Mouse (Mus musculus) liver, adult 2 months (tissue): Measurements from ENCODE around the gene Hmg20b. TPM values are rescaled to one million over a fixed set of nuclear protein-coding genes. Genes with fewer than 3 reads are reported as not detected.
A peak's percentile ranks its signal among the peaks of the same experiment; 100 is the strongest.

ENCODE experiments used
- DNase-seq: peaks from one replicate; pipeline ENCODE4 v3.0.0-alpha.2; 2011; ENCODE audit warnings: low read depth, low spot score; ENCODE audit errors: extremely low read depth
- H3K27ac ChIP-seq: fragments of 200-500 bp; replicated peaks from 2 replicates; pipeline ENCODE4 v1.5.1; 2012; ENCODE audit warnings: low read depth, mild to moderate bottlenecking, control low read depth, inconsistent platforms, low read length; ENCODE audit not compliant: insufficient read depth
- H3K27me3 ChIP-seq: fragments of 200-500 bp; 2 replicates; pipeline ENCODE4 v1.6.1; 2012; ENCODE audit warnings: mild to moderate bottlenecking, moderate library complexity, low read length, inconsistent platforms; ENCODE audit not compliant: control insufficient read depth, insufficient read depth
- H3K36me3 ChIP-seq: fragments of 200-500 bp; 2 replicates; pipeline ENCODE4 v1.6.1; 2012; ENCODE audit warnings: low read length, inconsistent platforms; ENCODE audit not compliant: control insufficient read depth, insufficient read depth
- H3K4me1 ChIP-seq: fragments of 200-500 bp; 2 replicates; pipeline ENCODE4 v1.6.1; 2011; ENCODE audit warnings: low read length; ENCODE audit not compliant: control insufficient read depth, insufficient read depth
- H3K4me3 ChIP-seq: fragments of 200-500 bp; 2 replicates; pipeline ENCODE4 v1.5.1; 2011; ENCODE audit warnings: low read depth, mild to moderate bottlenecking, control low read depth, low read length, moderate library complexity; ENCODE audit not compliant: insufficient read depth
- H3K79me2 ChIP-seq: fragments of 200-500 bp; 2 replicates; pipeline ENCODE4 v1.6.1; 2012; ENCODE audit warnings: inconsistent platforms, mild to moderate bottlenecking, low read length, moderate library complexity; ENCODE audit not compliant: control insufficient read depth, insufficient read depth
- H3K9ac ChIP-seq: fragments of 200-500 bp; 2 replicates; pipeline ENCODE4 v1.6.1; 2012; ENCODE audit warnings: low read depth, mild to moderate bottlenecking, control low read depth, inconsistent platforms, low read length
- CTCF ChIP-seq: fragments of 200-500 bp; IDR thresholded peaks from 2 replicates; pipeline ENCODE4 v1.5.1; 2011; ENCODE audit warnings: low read depth, low read length, control low read depth
- POLR2A ChIP-seq: fragments of 200-500 bp; IDR thresholded peaks from 2 replicates; pipeline ENCODE4 v1.6.1; 2011; ENCODE audit warnings: low read length, control low read depth; ENCODE audit not compliant: insufficient read depth; ENCODE audit errors: extremely low read depth
- WGBS: fragments of 180-500 bp; shearing (Covaris S2); methylation state at CpG from one replicate; pipeline ENCODE4 v1.1.7; 2018; 5-methylcytosine and 5-hydroxymethylcytosine counted together
- polyA plus RNA-seq: library from polyadenylated mRNA; depleted of rRNA; stranded (reverse); fragments of >200 nt; gene quantifications from 2 replicates; pipeline ENCODE4 v1.2.3, GENCODE M21; 2012
- total RNA-seq: library from RNA; depleted of rRNA; stranded (reverse); fragments of >200 nt; gene quantifications from 2 replicates; pipeline ENCODE4 v1.2.3, GENCODE M21; 2014

The Hmg20b gene
- total and polyA plus RNA-seq, 2 experiments = 9.9 to 54.0 TPM

- peak; percentile 53 for TF ChIP-seq CTCF
- TF ChIP-seq POLR2A = no peak
- Histone ChIP-seq H3K9ac (no peak overlapping the region), H3K79me2 (peaks cover 4% of the 10 kb centered on the region; the same call in 1 of the 2 replicates), H3K4me3 (no peak overlapping the region), H3K36me3 (no peaks in the 10 kb centered on the region), H3K27me3 (no peaks in the 10 kb centered on the region), H3K4me1 (peaks cover 16% of the 10 kb centered on the region), H3K27ac (no peak overlapping the region)
- no peak for DNase-seq
- WGBS = 82% methylated on average over 16 of the region's 16 CpGs
These were observed 33.8 kb downstream of the Hmg20b start for GRCm38 (mm10) chr10:81316338-81317060.

- 93% methylated on average over 16 of the region's 16 CpGs for WGBS
- Histone ChIP-seq H3K27ac (no peak overlapping the region), H3K4me1 (peaks cover 16% of the 10 kb centered on the region), H3K36me3 (no peaks in the 10 kb centered on the region), H3K79me2 (no peaks in the 10 kb centered on the region), H3K27me3 (no peaks in the 10 kb centered on the region), H3K9ac (no peak overlapping the region), H3K4me3 (no peak overlapping the region)
- no peak for DNase-seq
- TF ChIP-seq POLR2A (no peak), CTCF (no peak)
These were observed 34.7 kb downstream of the Hmg20b start for GRCm38 (mm10) chr10:81315587-81315986.

GRCm38 (mm10) chr10:81314201-81314600 lies 36.1 kb downstream of the Hmg20b start:
- Histone ChIP-seq H3K9ac (no peak overlapping the region), H3K27me3 (no peaks in the 10 kb centered on the region), H3K79me2 (no peaks in the 10 kb centered on the region), H3K4me3 (no peak overlapping the region), H3K4me1 (peaks cover 11% of the 10 kb centered on the region), H3K27ac (no peak overlapping the region), H3K36me3 (no peaks in the 10 kb centered on the region)
- WGBS = 72% methylated on average over 7 of the region's 7 CpGs
- TF ChIP-seq CTCF = no peak
- no peak for TF ChIP-seq POLR2A
- DNase-seq = no peak

GRCm38 (mm10) chr10:81313581-81313980 lies 36.7 kb downstream of the Hmg20b start:
- H3K9ac ChIP-seq = no peak overlapping the region
- WGBS = 92% methylated on average over 13 of the region's 13 CpGs
- H3K27ac ChIP-seq = no peak overlapping the region
- H3K4me3 ChIP-seq = no peak overlapping the region
- no peaks in the 10 kb centered on the region for H3K36me3 ChIP-seq
- no peak for DNase-seq
- no peaks in the 10 kb centered on the region for H3K79me2 ChIP-seq
- no peaks in the 10 kb centered on the region for H3K27me3 ChIP-seq
- no peak for TF ChIP-seq CTCF
- peaks cover 4% of the 10 kb centered on the region for H3K4me1 ChIP-seq

- no peak overlapping the region for H3K9ac ChIP-seq
- DNase-seq = no peak
- H3K4me1 ChIP-seq = no peaks in the 10 kb centered on the region
- H3K79me2 ChIP-seq = peaks cover 11% of the 10 kb centered on the region
- no peak overlapping the region for H3K27ac ChIP-seq
- no peaks in the 10 kb centered on the region for H3K27me3 ChIP-seq
- TF ChIP-seq CTCF (no peak), POLR2A (no peak)
- no peak overlapping the region for H3K4me3 ChIP-seq
- 82% methylated on average over 5 of the region's 5 CpGs for WGBS
- no peaks in the 10 kb centered on the region for H3K36me3 ChIP-seq
These were observed 40.7 kb downstream of the Hmg20b start for GRCm38 (mm10) chr10:81309571-81309970.
